Mouse (Mus musculus) intestine, embryonic 14.5 days (tissue): Measurements from ENCODE around the gene Tpo. TPM values are rescaled to one million over a fixed set of nuclear protein-coding genes. Genes with fewer than 3 reads are reported as not detected.

ENCODE experiments used
- ATAC-seq: fragments of 200-750 bp; cut with Nextera tagmentation; replicated peaks from 2 replicates; pipeline ENCODE4 v1.8.0; 2017; ENCODE audit warnings: low read depth, moderate number of reproducible peaks, moderate TSS enrichment, moderate library complexity; ENCODE audit not compliant: low FRiP score, low TSS enrichment
- DNase-seq: peaks from one replicate; pipeline ENCODE4 v3.0.0-alpha.2; 2018; ENCODE audit warnings: low spot score
- H3K27ac ChIP-seq: fragments of 300-500 bp; sonication (generic); 2 replicates; pipeline ENCODE4 v1.5.1; 2014; ENCODE audit warnings: low read depth, mild to moderate bottlenecking, control low read depth
- H3K27me3 ChIP-seq: fragments of 300-500 bp; sonication (generic); replicated peaks from 2 replicates; pipeline ENCODE4 v1.6.1; 2014; ENCODE audit warnings: low read length, control low read depth; ENCODE audit not compliant: control insufficient read depth, insufficient read depth
- H3K36me3 ChIP-seq: fragments of 300-500 bp; sonication (generic); 2 replicates; pipeline ENCODE4 v1.6.1; 2014; ENCODE audit warnings: low read length, control low read depth; ENCODE audit not compliant: control insufficient read depth, insufficient read depth
- H3K4me1 ChIP-seq: fragments of 300-500 bp; sonication (generic); replicated peaks from 2 replicates; pipeline ENCODE4 v1.6.1; 2014; ENCODE audit warnings: low read length, control low read depth, mixed read lengths; ENCODE audit not compliant: control insufficient read depth, insufficient read depth
- H3K4me2 ChIP-seq: fragments of 300-500 bp; sonication (generic); 2 replicates; pipeline ENCODE4 v1.6.1; 2014; ENCODE audit warnings: low read length
- H3K4me3 ChIP-seq: fragments of 300-500 bp; sonication (generic); 2 replicates; pipeline ENCODE4 v1.5.1; 2014; ENCODE audit warnings: low read depth, low read length, control low read depth, mixed read lengths
- H3K9ac ChIP-seq: fragments of 300-500 bp; sonication (generic); 2 replicates; pipeline ENCODE4 v1.6.1; 2014; ENCODE audit warnings: mild to moderate bottlenecking, low read length
- H3K9me3 ChIP-seq: fragments of 300-500 bp; sonication (generic); 2 replicates; pipeline ENCODE4 v1.6.1; 2016; ENCODE audit warnings: low read length, control low read depth; ENCODE audit not compliant: control insufficient read depth
- WGBS: fragments of 180-500 bp; shearing (Covaris S2); extraction: QIAGEN DNeasy Blood & Tissue Kit; methylation state at CpG from one replicate; pipeline ENCODE4 v1.1.7; 2014; 5-methylcytosine and 5-hydroxymethylcytosine counted together
- polyA plus RNA-seq: library from polyadenylated mRNA; unstranded; fragments of >200 nt; fragmentation: Nextera tagmentation; extraction: Ambion mirVana; gene quantifications from 2 replicates; pipeline ENCODE4 v1.2.1, GENCODE M21; 2014

Tpo gene
- polyA plus RNA-seq, 1 experiment from 2014 or later, result 0.05 TPM

DNA sequence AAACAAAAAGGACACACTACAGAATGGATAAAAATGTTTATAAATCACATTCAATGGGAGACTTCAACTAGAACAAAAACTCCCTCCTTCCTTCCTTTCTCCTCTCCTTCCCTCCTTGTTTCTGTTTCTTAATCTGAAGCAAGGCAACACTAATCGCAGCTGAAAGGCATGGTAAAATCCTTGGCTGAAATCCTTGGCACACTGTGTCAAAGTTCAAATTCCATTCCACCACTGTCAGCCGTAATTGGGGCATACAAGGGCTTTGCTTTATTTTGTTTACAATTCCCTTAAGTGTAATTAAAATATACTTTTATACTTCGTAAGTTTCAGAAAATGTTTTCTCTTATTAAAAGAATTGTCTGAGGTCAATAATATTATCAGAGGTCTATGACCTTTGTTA is 108.9 kb downstream of the Tpo start:
- H3K9me3 ChIP-seq, result no peaks in the 10 kb centered on the region
- DNase-seq (no peak), ATAC-seq (no peak)
- H3K9ac ChIP-seq, result no peak overlapping the region
- no peak overlapping the region for H3K4me3 ChIP-seq
- no peaks in the 10 kb centered on the region for H3K27me3 ChIP-seq
- 21% methylated on average over 3 of the region's 3 CpGs for WGBS
- H3K27ac ChIP-seq, result no peak overlapping the region
- H3K4me1 ChIP-seq, result no peaks in the 10 kb centered on the region
- no peak overlapping the region for H3K4me2 ChIP-seq
- peaks cover 3% of the 10 kb centered on the region; the same call in 1 of the 2 replicates for H3K36me3 ChIP-seq

DNA sequence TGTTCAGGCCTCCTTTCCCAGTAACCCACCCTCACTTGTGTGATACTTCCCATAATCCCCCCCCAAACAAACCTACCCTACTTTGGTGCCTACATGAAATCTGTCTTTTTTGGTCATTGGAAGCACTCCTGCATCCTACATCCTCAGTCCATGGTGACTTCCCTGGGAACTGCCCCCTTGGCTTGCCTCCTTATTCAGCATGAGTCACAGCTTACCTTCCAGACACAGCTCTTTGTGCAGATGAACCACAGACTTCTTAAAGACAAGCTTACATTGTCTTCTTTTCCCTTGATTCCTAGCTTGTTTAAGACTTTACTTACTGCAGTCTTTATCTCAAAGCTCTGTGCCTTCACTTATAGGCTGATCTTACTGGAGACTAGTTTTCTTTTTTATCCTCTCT is 112.0 kb downstream of the Tpo start:
- Histone ChIP-seq H3K27ac (no peak overlapping the region), H3K27me3 (no peaks in the 10 kb centered on the region), H3K4me2 (no peak overlapping the region), H3K9me3 (no peaks in the 10 kb centered on the region), H3K4me1 (no peaks in the 10 kb centered on the region), H3K9ac (no peak overlapping the region), H3K36me3 (peaks cover 30% of the 10 kb centered on the region), H3K4me3 (no peak overlapping the region)
- ATAC-seq (no peak), DNase-seq (no peak)

GRCm38 (mm10) chr12:30017131-30017530 is 115.3 kb downstream of the Tpo start:
- ATAC-seq, result no peak
- Histone ChIP-seq H3K9me3 (no peaks in the 10 kb centered on the region), H3K4me2 (no peak overlapping the region), H3K4me1 (no peaks in the 10 kb centered on the region), H3K27me3 (no peaks in the 10 kb centered on the region), H3K9ac (no peak overlapping the region), H3K4me3 (no peak overlapping the region), H3K36me3 (peaks cover 63% of the 10 kb centered on the region), H3K27ac (no peak overlapping the region)
- 88% methylated on average over 3 of the region's 3 CpGs for WGBS
- DNase-seq, result no peak

DNA sequence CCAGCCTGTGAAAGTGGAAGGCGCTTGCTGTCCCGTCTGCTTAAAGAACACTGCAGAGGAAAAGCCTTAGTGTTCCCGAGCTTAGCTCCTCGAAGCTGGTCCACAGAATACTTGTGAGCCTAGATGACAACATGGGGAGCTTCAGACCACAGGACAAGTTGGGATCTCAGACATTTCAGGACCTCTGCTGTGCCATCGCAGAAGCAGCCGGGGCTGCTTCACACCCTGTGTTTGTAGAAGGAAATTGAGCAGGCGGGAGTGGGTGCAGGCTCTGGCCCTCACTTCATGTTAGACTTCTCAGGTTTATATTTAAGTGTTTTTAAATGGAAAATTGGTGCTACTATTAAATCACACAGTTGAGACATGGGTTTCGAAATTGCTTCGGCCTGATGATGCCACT is 116.9 kb downstream of the Tpo start:
- no peaks in the 10 kb centered on the region for H3K27me3 ChIP-seq
- peaks cover 78% of the 10 kb centered on the region for H3K36me3 ChIP-seq
- no peak for DNase-seq
- WGBS, result 88% methylated on average over 9 of the region's 9 CpGs
- no peak overlapping the region for H3K4me2 ChIP-seq
- H3K9me3 ChIP-seq, result no peaks in the 10 kb centered on the region
- no peak overlapping the region for H3K4me3 ChIP-seq
- H3K4me1 ChIP-seq, result no peaks in the 10 kb centered on the region
- no peak overlapping the region for H3K27ac ChIP-seq
- no peak for ATAC-seq
- H3K9ac ChIP-seq, result no peak overlapping the region

GRCm38 (mm10) chr12:30008741-30009140 is 123.7 kb downstream of the Tpo start:
- Histone ChIP-seq H3K9ac (no peak overlapping the region), H3K27me3 (no peaks in the 10 kb centered on the region), H3K36me3 (peaks cover 90% of the 10 kb centered on the region), H3K4me1 (no peaks in the 10 kb centered on the region), H3K9me3 (no peaks in the 10 kb centered on the region), H3K4me3 (no peak overlapping the region), H3K27ac (no peak overlapping the region), H3K4me2 (no peak overlapping the region)
- DNase-seq (no peak), ATAC-seq (no peak)
- 86% methylated on average over 5 of the region's 5 CpGs for WGBS

GRCm38 (mm10) chr12:30006586-30006985 is 125.8 kb downstream of the Tpo start:
- no peak overlapping the region for H3K4me3 ChIP-seq
- no peak for DNase-seq
- H3K27me3 ChIP-seq, result no peaks in the 10 kb centered on the region
- H3K9ac ChIP-seq, result no peak overlapping the region
- H3K27ac ChIP-seq, result no peak overlapping the region
- H3K36me3 ChIP-seq, result peaks cover 90% of the 10 kb centered on the region
- no peaks in the 10 kb centered on the region for H3K4me1 ChIP-seq
- no peak for ATAC-seq
- no peaks in the 10 kb centered on the region for H3K9me3 ChIP-seq
- no peak overlapping the region for H3K4me2 ChIP-seq
- 82% methylated on average over 9 of the region's 9 CpGs for WGBS

Other genes starting within 250 kb of the Tpo start
- 116 and 132 TPM in 2 replicates for gene Pxdn, start 195.0 kb downstream of the Tpo start, polyA plus RNA-seq
- gene Sntg2, start 240.8 kb upstream of the Tpo start, polyA plus RNA-seq, result 43.2 and 50.6 TPM in 2 replicates